8 mouse cellular contexts compared by ENCODE assay signal in the genomic region with DNA sequence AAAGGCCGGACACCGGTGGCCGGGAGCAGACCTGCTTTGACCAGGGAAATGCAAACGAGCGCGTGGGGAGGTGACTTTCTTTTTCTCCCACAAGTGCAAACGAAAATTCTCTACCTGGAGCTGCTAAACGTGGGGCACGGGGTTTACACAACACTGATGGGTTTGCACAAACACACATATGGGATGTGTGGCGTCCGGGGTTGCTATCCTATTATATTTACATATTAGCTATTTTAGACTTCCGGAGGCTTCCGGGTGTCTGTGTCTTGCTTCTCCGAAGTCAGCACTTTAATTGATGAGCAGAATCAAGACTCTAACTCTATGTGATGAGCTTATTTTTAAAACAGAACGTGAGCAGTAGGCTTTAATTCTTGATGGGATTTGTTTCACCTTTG. TPM values are rescaled to one million over a fixed set of nuclear protein-coding genes. Genes with fewer than 3 reads are reported as not detected.
DNase-seq lines count a peak whose midpoint lies in the region; ATAC-seq and TF ChIP-seq lines count a peak whose summit lies in the region.

No protein-coding gene starts in this region.

- peak overlapping the region; percentile 97 for H3K4me2 ChIP-seq in heart, embryonic 16.5 days (ENCODE audit: low read depth, low read length)

- H3K36me3 ChIP-seq in heart, embryonic 16.5 days (ENCODE audit: control insufficient read depth, insufficient read depth) = no peaks in the 10 kb centered on the region
- H3K36me3 ChIP-seq in macrophage (ENCODE audit: inconsistent target) = no peaks in the 10 kb centered on the region

- ATAC-seq in CD4-positive, CD25-positive, alpha-beta regulatory T cell, adult 4 months = peak; percentile 61
- ATAC-seq in heart, embryonic 16.5 days (replicated peaks; ENCODE audit: extremely low read depth, insufficient read depth, low FRiP score) = no peak
- ATAC-seq in cerebellum, adult (ENCODE audit: insufficient number of reproducible peaks, low FRiP score, low TSS enrichment) = no peak

- intact Hi-C loops in gastrocnemius, adult 2 months (cut with DNase I) = loop anchor here (5.0 kb wide), 1 partner anchor 65 kb away; no protein-coding TSS in a partner anchor

- H3K4me3 ChIP-seq in gastrocnemius, adult 2 months = peak overlapping the region; percentile 87
- H3K4me3 ChIP-seq in heart, embryonic 16.5 days (ENCODE audit: low read length) = peak overlapping the region; percentile 84
- peak overlapping the region; percentile 55 for H3K4me3 ChIP-seq in macrophage (ENCODE audit: inconsistent target)

- DNase-seq in gastrocnemius, adult 2 months = no peak
- no peak for DNase-seq in gastrocnemius, adult 8-10 months (ENCODE audit: low spot score in 2 of 2)
- DNase-seq in right cerebral cortex, postnatal 25 days = no peak
- DNase-seq in spleen, postnatal 4 days (ENCODE audit: low spot score in 2 of 2) = no peak

- no peak for TF ChIP-seq CTCF in gastrocnemius, adult 2 months (IDR thresholded peaks at IDR 0.05)

- 12% methylated on average over 15 of the region's 15 CpGs for WGBS in heart, embryonic 16.5 days
- WGBS in macrophage (ENCODE audit: missing documents) = 5% methylated on average over 15 of the region's 15 CpGs

- H3K79me2 ChIP-seq in macrophage (ENCODE audit: inconsistent target) = no peaks in the 10 kb centered on the region; the same call in 1 of the 2 replicates

- no peaks in the 10 kb centered on the region for H3K27me3 ChIP-seq in heart, embryonic 16.5 days (ENCODE audit: control insufficient read depth, insufficient read depth, low read length)

- peaks cover 5% of the 10 kb centered on the region for H3K4me1 ChIP-seq in heart, embryonic 16.5 days (ENCODE audit: control insufficient read depth, insufficient read depth, low read length)

- H3K9me3 ChIP-seq in heart, embryonic 16.5 days (replicated peaks; ENCODE audit: control insufficient read depth, low read length) = no peaks in the 10 kb centered on the region

- H3K9ac ChIP-seq in heart, embryonic 16.5 days (ENCODE audit: low read length) = peak overlapping the region; percentile 83

- peak overlapping the region; percentile 90 for H3K27ac ChIP-seq in gastrocnemius, adult 2 months
- peak overlapping the region; percentile 43; the same call in 1 of the 2 replicates for H3K27ac ChIP-seq in heart, embryonic 16.5 days (ENCODE audit: low read length)
- peak overlapping the region; percentile 13; the same call in 1 of the 2 replicates for H3K27ac ChIP-seq in macrophage

RNA-seq across cellular contexts. Expression of a gene that starts 0.4 kb away (rescaled TPM):
- 1 to 10 TPM; 2.6 to 6.1 TPM for total RNA-seq in gastrocnemius, adult 2 months (2021)
- 1 to 10 TPM; 1.9 to 3.1 (median 3.0) TPM for total RNA-seq in gastrocnemius, adult 8-10 months (2022)
- polyA plus RNA-seq in CD4-positive, CD25-positive, alpha-beta regulatory T cell, adult 4 months (2017; shearing (Covaris generic)) = 10 to 100 TPM in 1 of 2 experiments, 1 to 10 TPM in 1; 9.4 to 11.0 TPM
- polyA plus RNA-seq in heart, embryonic 16.5 days (2015; fragmentation: Nextera tagmentation; extraction: Ambion mirVana) = 3.8 and 3.9 TPM in 2 replicates
- total RNA-seq in macrophage (2018; cell fraction: chromatin; rRNA removed) = 10 to 100 TPM in 9 of 26 experiments, 1 to 10 TPM in 17; 1.4 to 28.0 (median 8.0) TPM
- total RNA-seq in macrophage (2018; cell fraction: cytosol; rRNA removed) = 10 to 100 TPM in 13 of 26 experiments, 1 to 10 TPM in 13; 5.0 to 20.6 (median 11.2) TPM
- total RNA-seq in macrophage (2018; cell fraction: nucleus; rRNA removed) = 10 to 100 TPM in 18 of 26 experiments, 1 to 10 TPM in 8; 6.1 to 32.6 (median 10.9) TPM
- 14.4 to 16.1 TPM (median 15.6 TPM) in 3 replicates for polyA plus RNA-seq in macrophage (2018)

Comparison
In these comparisons a context has a peak if more than half of its experiments do, and no peak if none do; other contexts are left out.
1. H3K27ac ChIP-seq: peak in every context shown above with its lines; median percentile 90 in gastrocnemius, adult 2 months; 43 in heart, embryonic 16.5 days; 13 in macrophage.